Mouse (Mus musculus) hindbrain, embryonic 16.5 days (tissue): ENCODE measurements around the gene Sorcs3. TPM values are rescaled to one million over a fixed set of nuclear protein-coding genes. Genes with fewer than 3 reads are reported as not detected.

Source experiments
- ATAC-seq: fragments of 200-750 bp; cut with Nextera tagmentation; 2 replicates; pipeline ENCODE4 v1.8.0; 2017; ENCODE audit warnings: moderate TSS enrichment, moderate library complexity
- H3K27ac ChIP-seq: fragments of 300-500 bp; sonication (generic); 2 replicates; pipeline ENCODE4 v1.5.1; 2014; ENCODE audit warnings: low read depth, mild to moderate bottlenecking, control low read depth, low read length, moderate library complexity
- H3K27me3 ChIP-seq: fragments of 300-500 bp; sonication (generic); replicated peaks from 2 replicates; pipeline ENCODE4 v1.6.1; 2014; ENCODE audit warnings: low read length; ENCODE audit not compliant: control insufficient read depth, insufficient read depth
- H3K36me3 ChIP-seq: fragments of 300-500 bp; sonication (generic); 2 replicates; pipeline ENCODE4 v1.6.1; 2014; ENCODE audit warnings: mild to moderate bottlenecking, low read length, moderate library complexity, mixed read lengths; ENCODE audit not compliant: control insufficient read depth, insufficient read depth
- H3K4me1 ChIP-seq: fragments of 300-500 bp; sonication (generic); 2 replicates; pipeline ENCODE4 v1.6.1; 2014; ENCODE audit warnings: low read depth, low read length; ENCODE audit not compliant: control insufficient read depth, insufficient read depth
- H3K4me2 ChIP-seq: fragments of 300-500 bp; sonication (generic); 2 replicates; pipeline ENCODE4 v1.6.1; 2014; ENCODE audit warnings: mild to moderate bottlenecking, low read length, control low read depth, moderate library complexity
- H3K4me3 ChIP-seq: fragments of 300-500 bp; sonication (generic); 2 replicates; pipeline ENCODE4 v1.5.1; 2014; ENCODE audit warnings: mild to moderate bottlenecking, low read length, control low read depth, moderate library complexity
- H3K9ac ChIP-seq: fragments of 300-500 bp; sonication (generic); 2 replicates; pipeline ENCODE4 v1.6.1; 2014; ENCODE audit warnings: low read depth, mild to moderate bottlenecking, control low read depth, low read length, moderate library complexity
- H3K9me3 ChIP-seq: fragments of 300-500 bp; sonication (generic); 2 replicates; pipeline ENCODE4 v1.6.1; 2014; ENCODE audit warnings: mild to moderate bottlenecking, low read length, moderate library complexity; ENCODE audit not compliant: control insufficient read depth
- WGBS: fragments of 180-500 bp; shearing (Covaris S2); extraction: QIAGEN DNeasy Blood & Tissue Kit; methylation state at CpG from one replicate; pipeline ENCODE4 v1.1.7; 2014; 5-methylcytosine and 5-hydroxymethylcytosine counted together
- polyA plus RNA-seq: library from polyadenylated mRNA; unstranded; fragments of >200 nt; fragmentation: Nextera tagmentation; extraction: Ambion mirVana; gene quantifications from 2 replicates; pipeline ENCODE4 v1.2.1, GENCODE M21; 2015

Sorcs3 gene
- polyA plus RNA-seq, 1 experiment from 2014 or later = 14.5 TPM

GRCm38 (mm10) chr19:48725851-48726419 is 520.1 kb downstream of the Sorcs3 start:
- no peaks in the 10 kb centered on the region for H3K27me3 ChIP-seq
- H3K4me1 ChIP-seq = no peaks in the 10 kb centered on the region
- no peaks in the 10 kb centered on the region for H3K36me3 ChIP-seq
- no peak overlapping the region for H3K4me3 ChIP-seq
- H3K27ac ChIP-seq = no peak overlapping the region
- ATAC-seq = no peak
- no peak overlapping the region for H3K9ac ChIP-seq
- no peaks in the 10 kb centered on the region for H3K9me3 ChIP-seq
- H3K4me2 ChIP-seq = no peak overlapping the region
- WGBS = 21% methylated on average over 6 of the region's 6 CpGs

- H3K4me1 ChIP-seq = no peaks in the 10 kb centered on the region
- no peak overlapping the region for H3K4me3 ChIP-seq
- H3K9ac ChIP-seq = no peak overlapping the region
- 44% methylated on average over 3 of the region's 3 CpGs for WGBS
- ATAC-seq = no peak
- no peaks in the 10 kb centered on the region for H3K9me3 ChIP-seq
- no peaks in the 10 kb centered on the region for H3K36me3 ChIP-seq
- H3K27ac ChIP-seq = no peak overlapping the region
- no peak overlapping the region for H3K4me2 ChIP-seq
- H3K27me3 ChIP-seq = no peaks in the 10 kb centered on the region
These were observed 521.2 kb downstream of the Sorcs3 start for GRCm38 (mm10) chr19:48727048-48727447.

GRCm38 (mm10) chr19:48727601-48728000 is 521.8 kb downstream of the Sorcs3 start:
- WGBS = 90% methylated on average over 5 of the region's 5 CpGs
- no peaks in the 10 kb centered on the region for H3K9me3 ChIP-seq
- no peaks in the 10 kb centered on the region for H3K27me3 ChIP-seq
- H3K27ac ChIP-seq = no peak overlapping the region
- H3K4me2 ChIP-seq = no peak overlapping the region
- H3K4me1 ChIP-seq = no peaks in the 10 kb centered on the region
- no peaks in the 10 kb centered on the region for H3K36me3 ChIP-seq
- no peak overlapping the region for H3K4me3 ChIP-seq
- no peak for ATAC-seq
- H3K9ac ChIP-seq = no peak overlapping the region

GRCm38 (mm10) chr19:48731731-48732130 is 525.9 kb downstream of the Sorcs3 start:
- no peaks in the 10 kb centered on the region for H3K4me1 ChIP-seq
- H3K4me2 ChIP-seq = no peak overlapping the region
- no peak overlapping the region for H3K9ac ChIP-seq
- 69% methylated on average over 10 of the region's 10 CpGs for WGBS
- no peak for ATAC-seq
- no peaks in the 10 kb centered on the region for H3K9me3 ChIP-seq
- H3K36me3 ChIP-seq = no peaks in the 10 kb centered on the region
- H3K27me3 ChIP-seq = no peaks in the 10 kb centered on the region
- no peak overlapping the region for H3K27ac ChIP-seq
- no peak overlapping the region for H3K4me3 ChIP-seq

GRCm38 (mm10) chr19:48734370-48734769 is 528.5 kb downstream of the Sorcs3 start:
- no peak overlapping the region for H3K4me2 ChIP-seq
- no peaks in the 10 kb centered on the region for H3K9me3 ChIP-seq
- 28% methylated on average over 4 of the region's 4 CpGs for WGBS
- no peak for ATAC-seq
- no peak overlapping the region for H3K9ac ChIP-seq
- H3K4me3 ChIP-seq = no peak overlapping the region
- no peaks in the 10 kb centered on the region for H3K4me1 ChIP-seq
- no peak overlapping the region for H3K27ac ChIP-seq
- no peaks in the 10 kb centered on the region for H3K27me3 ChIP-seq
- H3K36me3 ChIP-seq = no peaks in the 10 kb centered on the region

- no peak overlapping the region for H3K9ac ChIP-seq
- no peak overlapping the region for H3K4me3 ChIP-seq
- H3K27ac ChIP-seq = no peak overlapping the region
- no peak overlapping the region for H3K4me2 ChIP-seq
- no peaks in the 10 kb centered on the region for H3K27me3 ChIP-seq
- no peak for ATAC-seq
- no peaks in the 10 kb centered on the region for H3K4me1 ChIP-seq
- no peaks in the 10 kb centered on the region for H3K36me3 ChIP-seq
- 21% methylated on average over 2 of the region's 2 CpGs for WGBS
- no peaks in the 10 kb centered on the region for H3K9me3 ChIP-seq
These were observed 531.7 kb downstream of the Sorcs3 start for GRCm38 (mm10) chr19:48737554-48737953.

- Histone ChIP-seq H3K9me3 (no peaks in the 10 kb centered on the region), H3K4me2 (no peak overlapping the region), H3K9ac (no peak overlapping the region), H3K4me1 (no peaks in the 10 kb centered on the region), H3K27ac (no peak overlapping the region), H3K27me3 (no peaks in the 10 kb centered on the region), H3K36me3 (no peaks in the 10 kb centered on the region), H3K4me3 (no peak overlapping the region)
- no peak for ATAC-seq
- 79% methylated on average over 9 of the region's 9 CpGs for WGBS
These were observed 549.3 kb downstream of the Sorcs3 start for GRCm38 (mm10) chr19:48755156-48755555.

GRCm38 (mm10) chr19:48756831-48757230 is 551.0 kb downstream of the Sorcs3 start:
- Histone ChIP-seq H3K9me3 (no peaks in the 10 kb centered on the region), H3K36me3 (no peaks in the 10 kb centered on the region), H3K4me2 (no peak overlapping the region), H3K4me1 (no peaks in the 10 kb centered on the region), H3K27me3 (no peaks in the 10 kb centered on the region), H3K27ac (no peak overlapping the region), H3K4me3 (no peak overlapping the region), H3K9ac (no peak overlapping the region)
- no peak for ATAC-seq
- 46% methylated on average over 6 of the region's 6 CpGs for WGBS

GRCm38 (mm10) chr19:48766524-48766923 is 560.7 kb downstream of the Sorcs3 start:
- Histone ChIP-seq H3K4me2 (no peak overlapping the region), H3K4me1 (no peaks in the 10 kb centered on the region)
- 91% methylated on average over 2 of the region's 2 CpGs for WGBS

GRCm38 (mm10) chr19:48771565-48771964 is 565.7 kb downstream of the Sorcs3 start:
- H3K9ac ChIP-seq = no peak overlapping the region
- 46% methylated on average over 2 of the region's 2 CpGs for WGBS

More at GRCm38 (mm10) chr19:48766524-48766923, 560.7 kb downstream of the Sorcs3 start:
- H3K27me3 ChIP-seq = no peaks in the 10 kb centered on the region
- H3K9me3 ChIP-seq = no peaks in the 10 kb centered on the region
- no peak overlapping the region for H3K9ac ChIP-seq
- no peak overlapping the region for H3K4me3 ChIP-seq
- ATAC-seq = no peak
- no peaks in the 10 kb centered on the region for H3K36me3 ChIP-seq
- no peak overlapping the region for H3K27ac ChIP-seq

More at GRCm38 (mm10) chr19:48771565-48771964, 565.7 kb downstream of the Sorcs3 start:
- Histone ChIP-seq H3K4me3 (no peak overlapping the region), H3K4me1 (no peaks in the 10 kb centered on the region), H3K9me3 (no peaks in the 10 kb centered on the region; the same call in 1 of the 2 replicates), H3K27me3 (no peaks in the 10 kb centered on the region), H3K36me3 (0 out of 2 replicates have a peak, but pooled peaks cover under 1% of the 10 kb centered on the region), H3K4me2 (no peak overlapping the region), H3K27ac (no peak overlapping the region)
- ATAC-seq = no peak
